Mouse (Mus musculus) liver, postnatal 0 days (tissue): Measurements from ENCODE around the gene Gm4450.
A peak's percentile ranks its signal among the peaks of the same experiment; 100 is the strongest.
"Not testable (repeated sequence)": the region's sequence is repeated elsewhere in the genome, so short reads cannot be mapped to it uniquely, and the experiment has no call there.

ENCODE experiments used
- CTCF ChIP-seq: sonication (generic); IDR thresholded peaks from 2 replicates; pipeline ENCODE4 v1.5.1; 2016; ENCODE audit warnings: antibody characterized with exemption, low read depth
- EP300 ChIP-seq: IDR thresholded peaks from 2 replicates; pipeline ENCODE4 v1.6.1; 2016; ENCODE audit warnings: antibody characterized with exemption, low read depth, mild to moderate bottlenecking

DNA sequence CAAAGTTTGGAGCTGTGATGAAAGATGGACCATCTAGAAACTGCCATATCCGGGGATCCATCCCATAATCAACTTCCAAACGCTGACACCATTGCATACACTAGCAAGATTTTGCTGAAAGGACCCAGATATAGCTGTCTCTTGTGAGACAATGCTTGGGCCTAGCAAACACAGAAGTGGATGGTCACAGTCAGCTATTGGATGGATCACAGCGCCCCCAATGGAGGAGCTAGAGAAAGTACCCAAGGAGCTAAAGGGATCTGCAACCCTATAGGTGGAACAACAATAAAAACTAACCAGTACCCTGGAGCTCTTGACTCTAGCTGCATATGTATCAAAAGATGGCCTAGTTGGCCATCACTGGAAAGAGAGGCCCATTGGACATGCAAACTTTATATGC is 14.7 kb downstream of the Gm4450 start:
- TF ChIP-seq CTCF: peak; percentile 31
- TF ChIP-seq EP300: not testable (repeated sequence)
